Mouse (Mus musculus): ENCODE results near the gene Gpr27.
A peak's percentile ranks its signal among the peaks of the same experiment; 100 is the strongest.

Gene Gpr27

DNA sequence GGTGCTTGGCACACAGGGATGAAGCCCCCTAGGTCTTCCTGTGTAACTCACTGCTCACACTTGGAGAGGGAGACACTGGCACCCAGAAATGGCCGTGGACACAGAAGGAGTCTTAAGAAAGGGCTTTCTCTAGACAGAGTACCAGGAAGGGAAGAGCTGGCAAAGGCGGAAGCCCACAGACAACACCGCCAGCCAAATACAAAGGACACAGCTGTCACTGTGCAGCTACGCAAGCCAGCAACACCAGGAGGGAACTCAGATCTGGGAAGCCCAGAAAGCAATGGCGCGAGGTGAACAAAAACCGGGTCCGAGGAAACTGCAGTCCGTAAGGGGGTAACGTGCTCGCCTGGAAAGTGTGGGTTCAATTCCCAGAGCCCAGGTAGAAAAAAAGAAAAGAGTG lies 14.4 kb upstream of the Gpr27 start:
- DNase-seq = no peak

DNA sequence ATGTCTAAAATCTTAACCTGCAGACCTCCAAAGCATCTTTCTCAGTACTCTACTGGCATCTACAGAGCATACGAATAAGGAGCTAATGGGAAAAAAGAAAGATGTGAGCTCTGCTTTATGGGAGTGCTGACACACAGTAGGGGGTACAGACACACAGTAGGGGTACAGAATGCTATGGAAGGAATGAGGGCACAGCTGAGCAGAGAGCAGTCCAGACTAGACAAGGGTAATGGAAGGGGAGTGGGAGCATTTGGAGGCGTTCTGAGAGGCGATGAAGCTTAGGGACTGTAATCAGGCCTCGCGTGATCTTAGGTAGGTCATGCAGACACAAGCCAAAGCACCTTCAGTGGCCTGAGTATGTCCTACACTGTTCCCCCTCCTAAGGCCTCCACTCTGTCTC lies 8.5 kb upstream of the Gpr27 start:
- no peak for DNase-seq

DNA sequence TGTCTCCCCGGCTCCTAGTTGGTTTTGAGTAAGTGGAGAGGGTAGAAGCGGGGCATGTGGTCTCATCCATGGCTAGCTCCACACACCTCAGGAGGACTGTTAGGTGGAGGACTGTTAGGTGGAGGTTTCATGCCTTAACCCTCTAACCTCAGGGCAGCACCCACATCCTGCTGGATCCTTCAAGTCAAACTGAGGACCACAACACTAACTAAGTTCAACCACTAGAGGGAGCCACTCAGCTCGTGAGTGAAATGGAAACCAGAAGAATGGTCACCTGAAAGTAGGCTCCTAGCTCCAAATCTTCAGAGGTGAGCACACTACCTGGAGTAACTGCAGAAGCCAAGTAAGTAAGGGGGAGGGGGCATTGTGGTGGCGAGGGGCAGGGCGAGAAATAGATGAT lies 7.6 kb upstream of the Gpr27 start:
- DNase-seq = peak; percentile 56

DNA sequence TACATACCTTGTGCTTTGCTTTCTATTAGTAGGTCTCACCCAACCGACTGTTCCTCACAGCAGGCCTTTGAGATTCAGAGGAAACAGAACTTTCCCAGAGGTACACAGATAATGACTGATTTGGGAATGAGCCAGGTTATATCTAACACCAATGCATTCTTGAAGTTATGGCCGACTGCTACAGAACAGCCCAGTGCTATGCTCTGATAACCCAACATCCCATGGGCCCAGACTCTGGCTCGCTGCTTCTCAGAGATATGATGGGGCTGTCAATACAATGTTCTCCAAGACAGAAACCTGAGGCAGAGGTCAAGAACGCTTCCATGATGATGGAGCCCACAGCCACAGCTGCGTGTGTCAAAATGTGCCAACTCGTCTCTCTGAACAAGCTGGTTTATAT lies 4.0 kb upstream of the Gpr27 start:
- no peak for DNase-seq

DNA sequence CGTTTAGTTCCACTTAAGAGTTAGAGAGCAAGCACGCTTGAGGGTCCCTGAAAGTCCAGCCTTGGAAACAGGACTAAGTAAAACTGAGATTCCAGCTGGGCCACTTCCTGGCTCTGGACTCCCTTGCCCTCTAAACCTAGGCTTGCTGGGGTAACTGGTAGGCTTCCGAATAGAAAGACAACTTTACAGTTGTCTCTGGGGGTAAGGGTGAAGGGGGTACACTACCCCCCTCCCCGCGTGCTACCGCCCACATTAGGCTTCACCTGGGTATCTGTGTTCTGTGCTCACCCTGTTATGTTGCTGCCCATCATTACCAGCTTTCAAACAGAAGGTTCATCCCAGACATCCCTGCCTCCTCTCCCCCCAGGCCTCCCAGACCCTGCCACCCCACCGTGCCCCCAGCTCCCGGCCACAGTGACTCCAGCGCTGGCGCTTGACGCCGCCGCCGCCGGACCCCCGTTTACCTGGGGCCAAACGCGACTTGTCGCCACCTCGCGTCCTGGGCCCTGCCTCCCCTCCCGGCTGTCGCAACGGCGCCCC lies 743 bp upstream of the Gpr27 start:
- DNase-seq = no peak

DNA sequence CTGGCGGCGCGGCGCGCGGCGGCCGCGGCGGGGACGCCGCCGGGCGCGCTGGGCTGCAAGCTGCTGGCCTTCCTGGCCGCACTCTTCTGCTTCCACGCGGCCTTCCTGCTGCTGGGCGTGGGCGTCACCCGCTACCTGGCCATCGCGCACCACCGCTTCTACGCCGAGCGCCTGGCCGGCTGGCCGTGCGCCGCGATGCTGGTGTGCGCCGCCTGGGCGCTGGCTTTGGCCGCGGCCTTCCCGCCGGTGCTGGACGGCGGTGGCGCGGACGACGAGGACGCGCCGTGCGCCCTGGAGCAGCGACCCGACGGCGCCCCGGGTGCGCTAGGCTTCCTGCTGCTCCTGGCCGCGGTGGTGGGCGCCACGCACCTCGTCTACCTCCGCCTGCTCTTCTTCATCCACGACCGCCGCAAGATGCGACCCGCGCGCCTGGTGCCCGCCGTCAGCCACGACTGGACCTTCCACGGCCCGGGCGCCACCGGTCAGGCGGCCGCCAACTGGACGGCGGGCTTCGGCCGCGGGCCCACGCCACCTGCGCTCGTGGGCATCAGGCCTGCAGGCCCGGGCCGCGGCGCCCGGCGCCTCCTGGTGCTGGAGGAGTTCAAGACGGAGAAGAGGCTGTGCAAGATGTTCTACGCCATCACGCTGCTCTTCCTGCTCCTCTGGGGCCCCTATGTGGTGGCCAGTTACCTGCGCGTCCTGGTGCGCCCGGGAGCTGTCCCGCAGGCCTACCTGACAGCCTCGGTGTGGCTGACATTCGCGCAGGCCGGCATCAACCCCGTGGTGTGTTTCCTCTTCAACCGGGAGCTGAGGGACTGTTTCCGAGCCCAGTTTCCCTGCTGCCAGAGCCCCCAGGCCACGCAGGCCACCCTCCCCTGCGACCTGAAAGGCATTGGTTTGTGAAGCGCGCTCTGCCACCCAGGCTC lies 700 bp downstream of the Gpr27 start:
- peak; percentile 35 for DNase-seq

DNA sequence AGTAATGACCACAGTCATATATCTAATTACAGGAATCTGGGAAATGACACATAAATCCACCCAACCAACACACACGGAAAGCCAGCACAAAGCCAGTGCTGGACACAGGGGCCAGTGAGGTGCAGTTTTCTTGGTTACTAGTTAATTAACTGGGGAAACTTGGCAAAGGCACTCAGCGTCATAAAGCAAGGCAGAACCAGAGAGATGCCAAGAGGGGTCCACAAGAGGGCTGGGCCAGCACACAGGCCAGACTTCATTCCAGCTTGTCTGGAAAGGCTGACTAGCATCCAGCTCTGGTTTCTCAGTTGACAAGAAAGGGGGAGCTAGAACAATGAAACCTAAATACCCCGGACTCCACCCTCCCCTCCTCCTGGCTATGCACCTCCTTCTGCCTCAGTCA lies 8.0 kb downstream of the Gpr27 start:
- DNase-seq = no peak

DNA sequence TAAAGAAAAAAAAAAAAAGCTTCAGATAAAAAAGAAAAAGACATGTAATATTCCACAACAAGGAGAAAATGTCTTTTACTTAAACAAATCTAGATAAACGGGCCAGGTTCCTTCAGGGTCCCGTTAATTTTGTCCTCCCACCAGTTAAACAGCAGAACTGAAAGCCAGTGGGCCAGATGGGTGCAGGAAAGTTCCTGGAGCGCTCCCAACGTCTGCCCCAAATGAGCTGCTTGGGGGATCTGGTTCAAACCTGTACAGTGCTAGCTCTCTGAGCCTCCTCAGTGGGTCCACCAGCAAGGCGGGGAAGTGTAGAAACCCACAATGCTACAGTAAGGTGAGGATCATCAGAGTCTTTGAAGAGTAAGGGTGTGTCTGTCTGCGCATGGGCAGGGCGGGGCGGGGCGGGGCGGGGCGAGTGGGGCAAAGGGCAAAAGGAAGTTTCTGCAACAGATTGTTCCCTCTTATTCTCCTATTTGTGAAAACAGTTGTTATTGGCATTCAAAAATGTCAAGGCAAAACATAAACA lies 19.2 kb downstream of the Gpr27 start:
- DNase-seq = no peak

DNA sequence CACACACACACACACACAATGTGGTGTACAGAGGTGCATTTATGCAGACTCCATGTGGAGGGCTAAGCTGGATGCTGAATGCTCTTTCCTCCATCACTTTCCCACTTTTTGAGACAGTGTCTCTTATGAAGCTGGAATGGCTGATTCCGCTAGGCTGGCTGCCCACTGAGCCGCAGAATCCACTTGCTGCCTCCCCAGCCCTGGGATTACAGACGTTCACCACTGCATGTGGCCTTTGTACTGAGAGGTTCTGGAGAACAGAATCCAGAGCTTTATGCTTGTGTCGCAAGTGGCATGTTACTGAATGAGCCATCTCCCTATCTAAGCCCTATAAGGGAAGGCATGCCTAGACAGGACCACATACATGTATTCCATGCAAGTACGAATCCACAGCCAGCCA lies 20.8 kb downstream of the Gpr27 start:
- no peak for DNase-seq

DNA sequence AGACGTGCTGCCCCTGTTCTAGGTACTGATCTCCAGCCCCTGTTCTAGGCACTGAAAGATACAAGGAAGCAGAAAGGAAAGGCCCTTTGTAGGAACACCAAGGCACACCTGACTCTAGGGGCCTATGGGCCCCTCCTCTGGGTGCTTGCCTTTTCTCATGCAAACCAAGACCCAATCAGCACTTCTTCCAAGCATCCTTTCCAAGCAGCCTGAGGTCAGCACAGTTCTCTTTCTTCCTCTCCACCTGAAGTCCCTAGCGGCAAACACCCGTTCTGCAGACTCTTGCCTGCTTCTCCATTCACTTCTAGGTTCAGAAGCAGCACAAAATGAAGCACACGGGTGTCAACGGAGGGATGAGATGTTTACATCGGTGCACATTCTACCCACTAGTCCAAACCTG lies 22.7 kb downstream of the Gpr27 start:
- no peak for DNase-seq

DNA sequence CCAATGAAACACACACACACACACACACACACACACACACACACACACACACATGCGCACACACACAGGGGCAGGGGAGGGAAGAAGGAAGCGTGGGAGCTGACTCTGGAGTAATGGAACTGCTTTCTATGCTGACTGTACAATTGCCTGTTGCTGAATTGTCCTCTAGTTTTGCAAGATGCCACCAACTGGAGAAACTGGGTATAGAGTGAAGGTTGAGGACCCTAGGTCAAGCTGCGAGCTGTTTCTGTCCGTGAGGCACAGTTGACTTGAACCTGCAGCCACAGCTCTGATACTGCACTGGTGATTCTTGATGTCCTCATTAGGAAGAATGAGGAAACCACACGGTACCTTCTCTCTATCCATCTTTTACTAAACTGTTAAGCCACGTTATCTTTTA lies 23.4 kb downstream of the Gpr27 start:
- DNase-seq = no peak

DNA sequence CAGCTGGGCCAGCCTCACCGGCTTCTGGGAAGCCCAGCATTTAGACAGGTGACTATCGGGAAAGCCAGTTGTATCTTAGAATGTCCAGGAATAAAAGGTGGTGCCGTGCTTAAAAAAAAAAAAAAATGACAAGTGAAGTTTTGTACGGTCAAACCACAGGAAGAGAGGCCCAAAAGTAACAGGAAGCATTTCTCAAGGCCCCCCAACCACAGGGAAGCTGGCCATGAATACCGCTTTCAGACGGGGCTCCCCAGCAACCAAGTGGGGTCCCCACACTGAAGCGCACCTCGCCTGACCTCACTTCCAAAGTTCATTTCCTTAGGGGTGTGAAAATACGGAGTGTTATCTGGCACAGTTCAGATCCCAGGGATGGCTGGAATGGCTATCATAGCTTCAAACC lies 28.6 kb downstream of the Gpr27 start:
- DNase-seq = no peak

DNA sequence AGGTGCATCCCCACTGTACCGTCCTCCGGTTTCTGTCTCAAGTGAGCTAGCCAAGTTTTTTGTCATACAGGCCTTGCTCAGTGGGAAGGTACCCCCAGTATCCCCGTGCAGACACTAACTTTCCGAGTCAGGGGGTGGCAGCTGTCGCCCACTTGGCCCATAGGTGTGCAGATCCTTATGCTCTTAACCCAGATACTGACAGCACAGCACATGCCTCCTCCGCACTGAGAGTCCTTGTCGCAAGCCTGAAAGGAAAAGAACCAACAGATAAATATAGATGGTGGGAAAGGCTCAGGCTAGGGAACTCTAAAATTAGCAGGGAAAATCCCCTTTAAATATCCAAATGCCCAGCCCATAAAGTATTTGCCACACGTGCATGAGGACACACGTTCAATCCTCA lies 29.9 kb downstream of the Gpr27 start:
- no peak for DNase-seq

DNA sequence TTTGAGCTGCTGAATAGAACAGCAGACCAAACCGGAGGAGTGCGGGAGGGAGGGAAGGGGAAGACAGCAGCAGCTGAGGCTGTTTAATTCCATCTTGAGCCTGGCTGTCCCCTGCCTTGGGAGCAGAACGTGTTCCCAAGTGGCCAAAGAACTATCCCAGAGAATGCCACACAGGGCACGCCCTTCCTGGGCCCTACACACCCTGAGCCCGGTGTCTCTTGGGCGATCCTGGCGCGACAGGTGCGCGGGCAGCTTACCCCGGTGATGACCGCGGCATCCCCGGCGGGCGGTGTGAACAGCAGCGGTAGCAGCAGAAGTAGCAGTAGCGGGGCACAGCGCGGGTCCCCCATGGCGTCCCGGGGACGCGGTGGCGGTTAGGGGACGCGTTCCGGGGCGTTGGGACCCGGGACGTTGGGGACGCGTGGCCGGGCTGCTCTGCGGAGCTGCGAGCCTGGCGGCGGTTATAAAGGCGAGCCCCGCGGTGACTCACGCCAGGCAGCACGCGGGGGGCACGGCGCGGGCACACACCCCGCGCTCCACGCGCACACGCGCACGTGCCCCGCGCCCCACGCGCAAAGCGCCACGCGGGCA lies 33.6 kb downstream of the Gpr27 start, which contains the start of gene Prok2:
Gene Prok2, minus strand, starts transcription at position 422 of the 591 bp plus-strand sequence.
- DNase-seq = peak; percentile 25

DNA sequence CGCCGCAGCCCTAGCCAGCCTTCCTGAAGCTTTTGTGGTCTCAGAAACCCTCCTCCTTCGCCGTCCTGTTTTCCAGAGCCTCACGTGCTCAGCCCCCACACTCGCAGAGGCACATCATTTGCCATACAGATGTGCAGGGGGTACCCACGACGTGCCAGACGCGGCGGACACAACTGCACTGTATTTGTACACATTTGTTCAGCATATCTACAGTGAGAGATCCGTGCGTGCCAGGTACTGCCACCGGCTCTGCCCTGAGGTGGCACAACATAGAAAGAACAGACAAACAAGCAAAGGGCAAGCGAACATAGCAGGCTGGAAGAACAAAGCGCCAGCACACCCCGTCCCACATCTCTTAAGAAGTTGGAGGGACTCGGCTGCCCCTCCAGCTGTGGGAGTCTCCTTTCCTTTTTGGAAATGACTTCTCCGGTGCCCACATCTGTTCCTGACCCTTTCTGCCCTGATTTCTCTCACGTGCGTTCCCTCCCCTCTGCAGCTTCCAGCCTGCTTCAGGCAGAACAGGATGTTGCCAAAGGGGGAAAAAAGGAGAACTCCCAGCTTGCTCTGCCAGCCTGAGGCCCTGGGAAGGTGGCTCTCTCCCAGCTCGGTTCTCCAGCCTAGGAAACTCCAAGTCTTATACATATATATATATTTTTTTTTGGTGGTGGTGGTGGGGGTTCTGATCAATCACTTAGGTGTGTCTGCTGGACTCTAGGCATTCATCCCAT lies 34.3 kb downstream of the Gpr27 start:
- peak; percentile 9 for DNase-seq

DNA sequence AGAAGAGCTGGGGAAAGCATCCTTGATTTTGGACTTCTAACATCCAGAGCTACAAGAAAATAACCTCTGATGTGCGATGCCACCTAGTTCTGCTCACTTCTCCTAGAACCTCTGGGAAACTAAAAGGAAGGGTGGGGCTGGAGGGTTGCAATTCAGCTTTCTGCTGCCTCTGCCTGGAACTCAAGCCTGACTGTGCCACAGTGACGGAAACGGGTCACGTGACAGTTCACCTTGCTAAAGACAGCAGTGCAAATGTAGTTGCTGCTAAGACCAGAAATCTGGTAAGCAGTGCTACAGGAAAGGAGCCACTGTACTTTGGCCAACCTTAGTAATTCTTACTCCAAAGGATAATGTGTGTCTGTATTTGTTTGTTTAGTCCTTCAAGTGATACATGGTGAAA lies 37.4 kb downstream of the Gpr27 start:
- no peak for DNase-seq

DNA sequence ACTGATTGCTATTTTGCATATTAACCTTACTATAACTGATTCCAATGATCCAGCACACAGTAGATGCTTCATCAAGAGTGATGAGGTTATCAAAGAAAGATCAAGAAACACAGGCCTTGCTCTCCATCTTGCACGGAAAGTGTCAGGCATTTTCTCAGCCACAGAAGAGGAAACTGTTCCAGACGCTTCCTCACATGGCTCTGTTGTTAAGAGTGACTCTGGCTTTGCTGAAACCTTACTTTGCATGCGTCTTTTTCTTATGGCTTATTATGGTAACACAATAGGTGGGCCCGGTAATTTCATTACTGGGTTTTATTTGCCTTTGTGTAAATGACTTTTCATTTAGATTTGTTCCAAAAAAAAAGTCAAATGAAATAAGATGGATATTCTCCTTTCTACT lies 39.4 kb downstream of the Gpr27 start:
- no peak for DNase-seq

DNA sequence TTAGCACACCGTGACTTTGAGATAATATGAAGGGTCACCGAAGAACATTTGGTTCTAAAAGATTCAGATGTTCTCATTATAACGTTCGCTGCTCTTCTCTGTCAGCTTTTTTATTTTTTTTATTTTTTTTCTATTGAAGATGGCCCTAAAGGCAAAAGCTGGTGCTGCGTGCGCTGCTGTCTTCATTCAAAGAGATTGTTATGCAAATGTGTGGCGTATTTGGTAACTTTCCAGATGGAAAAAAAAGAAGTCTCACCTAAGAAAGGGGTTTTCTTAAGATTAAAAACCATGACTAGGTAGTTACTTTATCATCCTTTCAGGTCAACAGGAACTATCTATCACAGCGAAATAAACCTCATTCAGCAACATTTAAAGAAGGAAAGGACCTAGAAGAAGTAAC lies 40.2 kb downstream of the Gpr27 start:
- no peak for DNase-seq

DNA sequence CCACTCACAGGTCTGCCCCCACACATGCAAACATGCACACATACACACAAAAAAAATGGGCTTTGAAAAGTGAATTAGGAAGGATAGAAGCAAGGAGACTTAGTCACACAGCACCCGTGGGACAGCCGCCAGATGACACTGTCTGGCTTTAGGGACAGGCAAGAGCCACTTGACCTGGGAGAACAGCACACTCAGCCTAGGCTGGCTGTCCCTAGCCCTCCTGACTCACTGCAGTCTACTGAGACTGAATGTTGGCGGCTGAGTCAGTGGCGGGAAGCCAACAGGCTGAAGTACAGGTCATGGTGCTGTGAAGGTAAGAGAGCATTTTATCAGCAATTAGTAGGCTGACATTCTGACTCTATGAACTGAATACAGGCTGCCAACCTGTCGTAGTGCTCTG lies 42.2 kb downstream of the Gpr27 start:
- no peak for DNase-seq

DNA sequence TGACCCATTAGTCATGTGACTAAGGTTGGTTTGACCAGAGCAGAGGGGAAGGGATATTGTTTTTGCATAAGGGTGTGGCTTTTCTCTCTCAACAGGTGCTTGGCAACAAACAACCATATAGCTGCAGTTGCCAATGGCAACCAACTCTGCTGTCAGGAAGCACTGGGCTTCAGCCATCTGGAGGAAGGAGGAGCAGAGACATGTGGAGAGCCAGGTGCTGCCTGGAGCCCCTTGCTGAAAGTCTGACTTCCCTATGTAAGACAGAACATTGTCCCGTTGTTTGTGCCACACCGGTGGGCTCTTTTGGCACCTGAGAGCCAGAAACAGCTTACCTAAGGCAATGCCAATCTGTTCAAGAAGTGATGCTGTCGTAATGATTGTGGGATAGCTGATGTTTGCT lies 50.4 kb downstream of the Gpr27 start:
- DNase-seq = no peak
